Mouse (Mus musculus) embryo, embryonic 11.5 days (tissue): ENCODE measurements around the gene Nhlh1.

Experiments used
- DNase-seq: peaks from one replicate; pipeline ENCODE4 v3.0.0-alpha.2; 2012; ENCODE audit warnings: low read depth, low spot score

The Nhlh1 gene

DNA sequence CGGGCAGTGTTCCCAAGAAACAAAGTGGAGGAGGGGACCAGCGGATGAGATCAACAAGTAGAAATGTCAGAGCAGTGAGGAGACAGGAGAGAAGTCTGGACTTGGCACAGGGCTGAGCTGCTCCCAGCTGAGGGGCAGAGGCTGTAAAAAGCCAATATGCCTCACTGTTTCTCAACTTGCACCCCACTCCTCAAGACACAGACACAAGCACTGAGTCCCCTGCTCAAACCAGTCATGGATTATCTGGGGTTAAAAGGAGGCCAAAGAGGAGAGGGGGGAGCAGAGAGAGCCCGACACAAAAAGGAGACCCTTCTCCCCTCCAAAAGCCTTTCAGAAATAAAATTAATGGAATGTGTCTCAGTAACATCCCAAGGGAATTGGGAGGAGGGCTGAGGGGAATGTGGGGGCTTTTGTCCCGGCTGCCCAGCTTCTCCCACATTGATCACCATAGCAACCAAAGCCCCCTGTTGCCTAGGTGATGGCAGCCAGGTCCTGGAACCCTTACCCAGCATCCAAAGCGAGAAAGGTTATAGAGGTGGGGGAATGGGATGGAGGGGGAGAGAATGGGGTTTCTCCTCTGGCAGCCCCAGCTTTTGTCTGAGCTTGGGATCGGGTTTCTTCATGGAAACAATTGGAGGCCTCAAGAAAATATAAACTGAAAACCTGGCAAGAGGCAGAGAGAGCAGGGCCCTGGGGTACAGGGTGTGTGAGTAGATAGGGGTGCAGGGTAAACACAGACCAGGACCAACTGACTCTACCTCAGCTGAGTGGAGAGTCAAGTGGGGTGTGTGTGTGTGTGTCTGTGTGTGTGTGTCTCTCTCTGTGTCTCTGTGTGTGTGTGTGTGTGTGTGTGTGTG is 40.5 kb downstream of the Nhlh1 start:
- DNase-seq = peak; percentile 70

DNA sequence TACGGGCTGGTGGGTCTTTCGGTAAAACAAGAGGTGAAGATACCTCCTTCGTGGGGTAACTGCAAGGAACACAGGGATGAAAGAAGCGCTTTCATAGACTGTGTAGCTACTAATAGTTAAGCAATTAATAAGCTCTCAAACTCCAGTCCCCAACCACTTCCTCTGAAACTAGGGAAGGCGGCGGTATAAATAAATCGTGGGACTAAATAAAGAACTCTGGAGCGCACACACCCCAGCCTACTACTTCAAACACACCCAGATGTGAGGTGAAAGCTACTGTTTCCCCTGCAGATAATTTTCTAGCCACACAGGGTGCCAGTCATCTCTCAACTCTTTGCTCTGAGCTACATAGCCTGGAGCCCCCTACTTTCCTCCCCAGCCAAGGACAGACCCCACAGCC is 41.3 kb downstream of the Nhlh1 start:
- DNase-seq = no peak

DNA sequence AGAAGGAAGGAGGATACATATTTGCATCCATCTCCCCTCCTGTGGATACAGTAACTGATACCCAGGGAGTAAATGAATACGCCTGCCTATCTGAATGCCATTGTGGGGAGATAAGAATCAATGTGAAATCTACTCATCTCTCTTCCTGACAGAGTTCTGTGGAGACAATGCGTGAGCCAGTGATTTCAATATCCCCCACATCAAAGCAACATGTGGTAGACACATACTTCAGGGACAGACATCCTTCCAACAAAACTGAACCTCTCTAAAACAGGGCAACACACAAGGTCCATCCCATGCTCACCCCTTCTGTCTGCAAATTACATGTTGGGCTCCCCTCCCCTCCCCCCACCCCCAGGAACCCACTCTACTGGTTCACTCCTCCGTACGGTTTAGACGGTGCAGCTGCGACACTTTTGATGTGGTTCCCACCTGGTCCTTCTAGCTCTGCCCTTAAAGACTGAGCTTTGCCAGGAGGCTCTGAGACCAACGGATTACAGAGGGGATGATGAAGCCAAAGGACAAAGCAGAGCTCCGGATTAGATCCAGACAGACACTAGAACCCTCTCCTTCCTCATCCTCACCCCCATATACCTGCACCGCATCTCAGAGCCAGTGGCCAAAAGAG is 41.9 kb downstream of the Nhlh1 start:
- no peak for DNase-seq

DNA sequence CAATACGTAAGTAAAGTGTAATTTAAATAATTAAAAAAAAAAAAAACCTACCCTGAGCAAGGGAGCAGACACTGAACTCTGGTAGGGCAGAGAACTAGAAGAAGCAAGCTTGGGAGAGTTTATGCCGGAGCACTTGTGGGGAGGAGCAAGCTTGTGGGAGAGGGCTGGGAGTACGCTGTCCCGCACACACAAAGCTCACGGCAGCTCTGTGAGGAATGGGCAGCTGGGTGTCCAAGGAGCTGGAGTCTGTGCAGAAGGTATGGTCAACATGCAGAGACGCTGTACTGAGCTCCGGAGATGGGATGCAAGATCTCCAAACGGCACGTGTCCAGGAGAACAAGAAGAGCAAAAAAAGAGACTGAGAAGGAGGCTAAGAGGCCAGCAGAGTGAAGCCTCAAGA is 42.6 kb downstream of the Nhlh1 start:
- no peak for DNase-seq

DNA sequence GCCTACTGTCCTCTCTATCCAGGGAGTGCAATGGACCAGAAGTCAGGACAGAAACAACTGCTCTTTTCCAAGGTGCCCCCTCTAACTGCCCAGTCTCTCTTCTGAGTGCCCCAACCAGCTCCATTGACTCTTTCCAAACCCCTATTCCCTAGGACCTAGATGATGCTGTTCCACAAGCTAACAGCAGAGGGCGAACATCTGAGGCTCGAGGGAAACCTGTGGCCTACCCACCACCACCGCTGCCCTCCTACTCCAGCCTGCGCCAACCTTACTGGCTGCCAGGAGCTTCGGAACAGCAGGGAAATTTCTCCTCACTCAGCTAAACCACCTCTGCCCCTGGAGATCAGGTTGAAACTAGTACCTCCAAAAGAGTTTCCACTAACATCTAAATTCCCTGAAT is 45.3 kb downstream of the Nhlh1 start:
- DNase-seq = peak; percentile 54

DNA sequence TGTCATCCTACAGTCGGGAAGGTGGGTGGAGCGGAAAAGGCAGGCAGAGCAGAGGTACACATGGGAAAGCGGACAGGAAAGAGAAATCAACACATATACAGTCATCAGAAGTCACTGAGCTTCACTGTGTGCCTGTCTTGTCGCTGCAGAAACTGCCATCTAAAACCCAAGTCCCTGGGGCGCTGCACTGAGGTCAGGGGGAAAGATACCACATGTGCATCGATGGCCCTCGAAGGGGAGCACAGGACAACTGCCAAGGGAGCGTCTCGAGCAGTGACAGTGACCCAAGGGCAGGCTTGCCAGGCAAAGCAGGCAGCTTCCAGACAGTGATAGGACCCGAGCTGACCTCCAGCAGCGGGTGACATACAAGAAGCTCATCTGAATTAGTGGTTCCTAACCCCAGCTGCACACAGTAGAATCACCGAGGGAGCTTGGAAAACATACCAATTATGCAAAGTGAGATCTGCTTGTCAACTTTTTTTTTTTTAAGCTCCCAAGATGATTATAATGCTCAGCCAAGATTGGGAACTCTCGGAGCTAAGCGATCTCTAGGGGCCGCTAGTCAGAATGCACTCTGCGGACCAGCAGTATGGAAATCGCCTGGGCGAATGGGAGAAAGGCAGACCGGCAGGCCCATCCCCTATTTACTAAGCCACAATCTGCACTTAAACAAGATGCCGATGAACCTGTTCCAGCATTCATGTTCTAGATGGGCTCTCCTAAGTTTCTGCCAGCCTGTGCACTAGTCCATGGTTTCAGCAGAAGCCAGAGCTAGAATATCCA is 47.1 kb downstream of the Nhlh1 start:
- no peak for DNase-seq

DNA sequence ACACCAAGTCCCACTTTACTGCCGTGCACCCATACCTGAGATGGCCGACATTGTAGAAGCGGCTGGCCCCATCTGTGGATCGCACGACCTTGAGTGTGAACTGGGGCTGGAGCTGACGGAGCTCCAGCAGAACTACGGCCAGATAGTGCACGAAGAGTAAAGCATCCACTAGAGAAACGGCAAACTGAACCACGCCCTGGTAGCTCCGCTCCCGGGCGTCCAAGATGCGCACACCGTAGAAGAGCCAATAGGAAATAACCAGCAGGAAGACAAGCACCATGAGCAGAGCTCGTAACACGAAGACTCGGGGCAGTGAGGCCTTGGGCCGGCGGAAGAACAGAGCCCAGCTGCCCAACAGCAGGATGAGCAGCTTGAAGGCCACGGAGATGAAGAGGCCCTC is 48.0 kb downstream of the Nhlh1 start:
- DNase-seq = no peak

DNA sequence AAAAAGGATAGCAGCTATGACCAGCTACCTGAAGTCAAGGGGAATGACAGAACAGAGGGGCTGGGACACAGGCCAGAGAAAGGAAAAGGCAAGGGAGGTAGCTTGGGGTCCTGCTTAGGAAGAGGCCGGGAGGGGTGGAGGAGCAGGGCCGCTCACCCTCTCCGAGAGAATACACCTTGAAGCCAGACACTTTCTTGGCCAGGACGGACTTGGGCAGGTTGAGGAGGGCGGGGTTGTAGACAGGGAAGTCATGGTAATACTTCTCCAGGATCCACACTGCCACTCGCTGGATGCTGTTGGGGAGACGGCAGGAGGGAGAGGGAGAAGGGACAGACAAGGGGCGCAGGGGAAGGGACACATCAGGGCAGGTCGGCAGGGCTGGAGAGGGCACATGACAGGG is 49.0 kb downstream of the Nhlh1 start:
- DNase-seq = no peak

DNA sequence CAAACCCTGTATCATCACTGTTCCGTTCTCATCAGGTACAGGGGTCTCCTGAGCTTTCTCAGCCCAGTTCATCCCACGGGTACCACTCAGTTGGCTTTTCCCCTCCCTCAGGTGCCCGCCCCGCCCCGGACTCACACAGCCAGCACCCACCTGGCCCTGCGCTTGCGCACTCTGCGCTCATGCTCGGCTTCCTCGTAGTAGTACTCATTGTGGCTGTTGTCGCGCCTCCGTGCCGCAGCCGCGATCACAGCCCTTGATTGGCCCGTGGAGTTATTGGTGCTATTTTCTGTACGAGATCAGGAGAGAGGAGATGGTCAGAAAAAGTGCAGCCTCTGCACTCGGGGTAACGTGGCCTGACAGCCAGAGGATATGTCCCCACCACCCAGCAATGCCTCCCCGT is 49.6 kb downstream of the Nhlh1 start:
- no peak for DNase-seq
